Mouse (Mus musculus) embryonic fibroblast, embryonic 13.5 days (primary cell): ENCODE measurements around the gene Krt15.

Experiments used
- CTCF ChIP-seq: IDR thresholded peaks from 2 replicates; pipeline ENCODE4 v1.5.1; 2011; ENCODE audit warnings: mild to moderate bottlenecking, control low read depth, low read length, moderate library complexity, borderline replicate concordance; ENCODE audit not compliant: insufficient read depth
- POLR2A ChIP-seq: IDR thresholded peaks from 2 replicates; pipeline ENCODE4 v1.6.1; 2011; ENCODE audit warnings: low read depth, mild to moderate bottlenecking, control low read depth, low read length, moderate library complexity

DNA sequence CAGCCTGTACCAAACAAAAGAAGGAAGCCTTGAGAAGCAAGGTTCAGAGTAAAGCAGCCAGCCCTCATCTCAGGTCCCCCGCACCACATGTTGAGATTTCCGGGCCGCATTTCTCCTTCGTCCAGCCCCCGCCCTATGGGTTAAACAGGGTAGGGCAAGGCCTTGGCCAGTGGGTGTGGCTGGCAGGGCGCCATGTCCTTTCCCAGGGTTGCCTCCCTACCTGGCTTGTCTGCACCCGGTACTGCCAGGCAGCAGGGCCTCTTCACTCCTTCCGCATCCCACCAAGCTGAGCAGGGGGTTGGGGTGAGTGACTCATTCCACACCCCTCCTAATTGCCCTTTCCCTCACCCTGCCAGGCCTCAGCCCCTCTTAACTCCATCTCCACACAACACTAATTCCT lies 32.3 kb upstream of the Krt15 start:
- TF ChIP-seq CTCF = no peak
- TF ChIP-seq POLR2A = no peak
